Mouse (Mus musculus): ENCODE results near the gene Hes2.

Hes2 gene

DNA sequence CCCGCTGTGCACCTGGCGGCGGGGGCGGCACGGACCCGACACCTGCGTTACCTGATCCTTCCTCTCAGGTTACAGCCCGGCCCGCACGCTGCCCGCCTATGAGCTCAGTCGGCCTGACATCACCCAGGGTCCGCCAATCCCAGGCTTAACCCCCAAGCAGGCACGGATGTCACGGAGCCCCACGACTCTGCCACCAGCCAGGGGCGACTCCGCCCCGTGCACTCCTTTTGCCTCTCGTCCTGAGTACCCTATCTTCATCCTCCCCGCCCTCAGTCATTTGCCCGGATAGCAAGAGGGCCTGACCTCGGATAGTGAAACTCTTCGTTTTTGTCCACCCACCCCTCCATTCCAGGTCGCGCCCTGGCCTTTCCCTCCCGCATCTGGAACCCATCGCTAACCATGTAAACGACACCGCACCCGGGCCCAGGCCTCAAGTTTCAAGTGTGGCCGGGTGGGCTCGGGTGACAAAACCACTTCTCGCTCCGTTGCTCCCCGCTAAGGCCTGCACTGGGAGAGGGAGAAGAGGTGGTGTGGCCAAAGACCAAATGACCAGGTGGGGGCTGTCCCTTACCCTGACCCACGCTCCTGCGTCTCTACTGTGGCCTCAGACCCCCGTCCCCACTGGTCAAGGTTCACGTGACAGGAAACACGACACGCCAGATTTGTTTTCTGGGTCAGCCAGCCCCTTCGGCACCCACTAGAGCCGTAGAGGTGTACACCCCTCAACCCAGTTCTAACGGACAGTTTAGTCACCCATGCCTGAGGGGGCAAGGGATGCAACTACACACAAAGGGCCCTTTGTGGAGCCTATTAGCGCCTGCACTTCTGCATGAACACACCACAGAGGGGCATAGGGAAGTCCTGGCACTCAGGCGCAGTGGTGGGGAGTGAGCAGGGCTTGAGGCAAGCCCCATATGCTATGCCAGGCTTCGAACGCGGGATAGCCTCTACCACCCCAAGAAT lies 26.6 kb upstream of the Hes2 start:
- DNase-seq (ENCODE audit: low read depth) = peak; percentile 55

DNA sequence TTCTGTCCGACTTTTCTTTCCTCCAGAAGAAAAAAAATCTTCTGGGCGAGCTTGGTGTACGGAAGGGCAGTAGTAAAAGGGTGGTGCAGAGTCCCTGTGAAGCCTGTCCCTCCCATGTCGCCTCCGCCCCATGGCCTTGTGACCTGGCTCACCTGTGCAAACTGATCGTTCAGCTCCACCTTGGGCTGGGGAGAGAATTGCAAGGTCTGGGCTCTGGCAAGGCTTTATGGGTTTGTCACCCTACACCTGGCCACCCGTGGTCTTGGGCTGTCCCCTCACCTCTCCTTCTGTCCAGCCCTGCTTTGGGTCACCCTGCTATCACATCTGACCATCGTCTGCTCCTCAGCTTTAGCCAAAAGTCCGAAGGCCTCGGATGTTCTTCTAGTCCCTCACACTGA lies 25.9 kb upstream of the Hes2 start:
- DNase-seq (ENCODE audit: low read depth) = peak; percentile 30

GRCm38 (mm10) chr4:152133213-152133612 lies 25.5 kb upstream of the Hes2 start:
- peak; percentile 21 for DNase-seq (ENCODE audit: low read depth)

GRCm38 (mm10) chr4:152134507-152134906 lies 24.2 kb upstream of the Hes2 start:
- DNase-seq (ENCODE audit: low read depth) = peak; percentile 81

DNA sequence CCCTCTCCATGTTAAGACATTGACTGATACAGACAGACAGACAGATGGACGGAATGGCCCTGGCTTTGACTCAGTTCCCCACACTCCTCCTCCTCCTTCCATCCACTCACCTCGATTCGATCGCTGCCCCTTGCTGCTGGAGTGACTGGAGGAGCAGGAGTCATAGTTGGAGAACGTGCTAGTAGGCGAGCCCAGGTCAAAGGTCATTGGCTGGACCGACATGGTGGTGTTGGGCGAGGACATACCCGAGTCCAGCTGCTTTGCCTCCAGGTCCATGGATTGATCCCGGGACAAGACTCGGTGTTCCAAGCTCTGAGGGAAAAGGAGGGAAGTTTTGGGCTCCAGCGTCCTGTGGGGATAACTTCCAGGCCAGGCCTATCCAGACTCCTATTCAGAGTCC lies 23.3 kb upstream of the Hes2 start:
- DNase-seq (ENCODE audit: low read depth) = no peak

DNA sequence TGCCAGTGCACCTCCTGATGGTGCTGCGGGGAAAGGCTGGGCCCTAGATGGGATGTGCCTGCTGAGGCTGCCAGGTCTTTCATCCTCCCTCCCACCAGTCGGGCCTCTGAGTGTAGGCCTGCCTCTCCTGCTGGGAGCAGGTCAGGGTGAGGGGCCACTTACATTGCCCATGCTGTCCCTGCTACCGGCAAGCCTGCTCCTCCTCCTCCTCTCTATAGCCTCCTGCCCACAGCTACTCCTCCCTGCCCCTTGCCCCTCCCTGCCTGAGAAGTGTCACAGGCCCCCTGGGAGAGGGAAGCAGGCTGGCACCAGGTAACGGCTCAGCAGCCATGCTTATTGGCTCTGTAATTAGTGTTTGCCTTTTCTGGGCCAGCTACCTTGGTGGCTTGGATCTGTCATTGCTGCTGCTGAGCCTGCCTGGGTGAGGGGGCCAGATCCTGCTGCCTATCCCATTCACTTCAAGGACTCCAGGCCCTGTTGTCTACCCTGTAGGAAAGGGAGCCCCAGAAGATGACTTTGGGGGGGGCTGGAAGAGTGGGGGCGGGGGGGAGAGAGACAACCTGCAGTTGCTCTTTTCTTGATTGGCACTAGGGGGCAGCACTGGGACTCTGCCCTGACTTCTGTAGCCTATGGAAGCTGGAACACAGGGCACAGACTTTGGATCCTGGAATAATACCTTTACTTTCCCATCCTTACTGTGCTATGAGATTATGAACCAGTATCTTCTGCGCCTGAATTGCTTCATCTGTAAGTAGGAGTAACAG lies 22.4 kb upstream of the Hes2 start:
- peak; percentile 82 for DNase-seq (ENCODE audit: low read depth)

DNA sequence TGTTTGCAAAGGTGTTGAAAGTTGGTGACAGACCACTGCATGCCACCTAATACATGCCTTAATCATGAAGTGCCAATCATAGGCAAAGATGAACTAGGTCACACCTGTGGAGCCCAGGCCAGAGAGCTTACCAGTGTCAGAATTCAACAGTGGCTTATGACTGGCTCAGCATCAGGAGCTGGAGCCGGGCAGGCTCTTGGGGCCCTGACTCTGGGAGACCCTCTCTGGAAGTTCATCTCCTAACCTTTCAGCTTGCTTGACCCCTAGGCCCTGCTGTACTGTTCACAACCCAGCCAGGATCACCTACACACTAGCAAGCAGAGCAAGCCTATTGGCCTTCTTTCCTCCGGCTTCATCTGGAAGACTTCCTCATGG lies 21.8 kb upstream of the Hes2 start:
- no peak for DNase-seq (ENCODE audit: low read depth)

GRCm38 (mm10) chr4:152138497-152139260 lies 20.0 kb upstream of the Hes2 start:
- DNase-seq (ENCODE audit: low read depth) = peak; percentile 89

DNA sequence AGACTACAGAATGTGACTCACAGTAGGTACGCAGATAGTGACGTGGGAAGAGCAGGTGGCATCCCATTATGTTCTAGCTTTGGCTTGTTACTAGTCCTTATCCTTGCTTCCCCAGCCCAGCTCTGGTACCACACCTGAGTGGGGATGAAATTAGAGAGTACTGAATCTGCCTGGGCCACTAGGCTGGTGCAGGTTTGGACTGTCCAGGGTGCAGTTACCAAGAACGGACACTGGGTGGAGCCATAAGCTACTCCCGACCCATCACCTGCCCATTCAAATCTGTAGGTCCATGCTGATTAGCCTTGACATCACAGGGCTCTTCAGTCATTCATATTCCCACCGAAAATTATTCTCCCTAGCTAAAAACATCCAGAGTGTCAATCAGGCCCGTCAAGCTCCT lies 18.2 kb upstream of the Hes2 start:
- DNase-seq (ENCODE audit: low read depth) = peak; percentile 71

- DNase-seq (ENCODE audit: low read depth) = no peak
These were observed 17.0 kb upstream of the Hes2 start for GRCm38 (mm10) chr4:152141521-152142135.

GRCm38 (mm10) chr4:152143632-152144031 lies 15.0 kb upstream of the Hes2 start:
- DNase-seq (ENCODE audit: low read depth) = no peak

- DNase-seq (ENCODE audit: low read depth) = no peak
These were observed 13.2 kb upstream of the Hes2 start for GRCm38 (mm10) chr4:152145473-152145872.

DNA sequence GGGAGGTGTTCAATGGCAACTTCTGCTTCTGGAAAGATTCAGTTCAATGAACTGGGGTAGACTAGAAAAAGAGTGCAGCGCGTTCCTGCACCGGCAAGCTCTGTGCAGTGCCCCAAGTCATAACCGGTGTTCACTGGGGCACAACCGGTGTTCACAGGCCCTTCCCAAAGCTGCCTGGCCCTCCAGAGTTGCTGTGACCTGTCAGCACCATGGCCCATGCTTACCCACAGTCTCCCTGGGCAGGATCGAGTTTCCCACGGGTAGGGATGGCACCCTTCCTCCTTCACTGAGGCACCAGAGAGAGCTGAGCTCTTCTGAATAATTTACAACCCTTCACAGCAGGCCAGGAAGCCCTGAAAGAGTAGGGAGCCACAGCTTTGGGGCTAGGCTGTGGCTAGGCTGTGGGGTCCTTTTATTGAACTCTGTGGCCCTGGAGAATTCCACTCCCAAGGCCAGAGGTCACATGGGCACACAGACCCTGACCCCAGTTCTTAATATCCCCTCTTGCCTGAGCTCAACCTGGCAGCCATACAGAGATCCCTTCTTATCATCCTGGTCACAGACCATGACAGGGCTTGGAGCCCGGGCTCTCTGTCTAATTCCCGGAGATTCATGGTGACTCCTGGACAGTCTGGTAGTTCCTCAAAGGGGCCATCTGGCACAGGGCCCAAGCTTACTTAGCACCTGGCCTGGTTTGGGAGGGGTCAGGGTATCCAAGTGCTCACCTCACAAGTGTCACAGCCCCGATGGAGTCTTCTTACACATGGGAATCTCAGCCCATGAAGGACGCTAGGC lies 12.4 kb upstream of the Hes2 start:
- DNase-seq (ENCODE audit: low read depth) = no peak

DNA sequence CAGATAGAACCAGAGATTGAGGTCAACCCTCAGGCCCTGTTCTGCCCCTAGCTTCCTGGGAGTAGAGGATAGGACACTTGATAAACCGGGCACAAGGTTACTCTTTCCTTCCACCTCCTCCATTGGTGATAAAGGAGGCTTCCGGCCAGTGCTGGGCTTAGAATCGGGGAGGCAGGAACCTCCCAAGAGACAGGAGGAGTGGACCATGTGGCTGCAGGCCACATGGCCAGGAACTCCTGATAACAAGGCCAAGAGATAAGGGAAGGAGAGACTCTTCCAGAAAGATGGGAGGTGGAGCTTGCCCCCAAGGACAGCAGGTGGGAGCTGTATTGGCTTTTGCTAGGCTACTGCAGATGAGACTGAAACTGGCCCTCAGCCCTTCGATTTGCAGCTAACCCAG lies 8.1 kb upstream of the Hes2 start:
- no peak for DNase-seq (ENCODE audit: low read depth)

DNA sequence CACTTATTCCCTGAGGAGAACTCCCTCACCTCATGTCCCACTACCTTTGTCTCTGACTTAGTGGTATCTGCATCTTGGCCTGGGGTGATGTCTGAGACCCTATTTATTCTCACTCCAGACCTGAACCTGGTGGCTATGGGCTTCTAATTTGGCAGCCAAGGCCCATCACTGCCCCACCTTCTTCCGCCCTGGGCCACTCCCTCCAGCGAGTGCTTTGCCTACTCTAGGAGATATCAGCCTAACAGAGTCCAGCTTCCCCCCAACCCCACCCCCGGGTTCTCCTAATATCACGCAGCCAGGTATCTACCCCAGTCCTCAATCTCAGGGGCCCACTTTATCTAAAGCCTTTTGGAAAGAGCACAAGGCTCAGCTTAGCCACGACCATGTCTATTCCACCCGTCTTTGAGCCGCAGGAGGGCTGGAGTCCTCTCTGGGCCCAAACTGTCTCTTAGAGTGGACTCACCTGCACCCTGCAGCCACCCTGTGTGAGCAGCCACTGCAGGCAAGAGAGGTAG lies 7.2 kb upstream of the Hes2 start:
- DNase-seq (ENCODE audit: low read depth) = no peak

DNA sequence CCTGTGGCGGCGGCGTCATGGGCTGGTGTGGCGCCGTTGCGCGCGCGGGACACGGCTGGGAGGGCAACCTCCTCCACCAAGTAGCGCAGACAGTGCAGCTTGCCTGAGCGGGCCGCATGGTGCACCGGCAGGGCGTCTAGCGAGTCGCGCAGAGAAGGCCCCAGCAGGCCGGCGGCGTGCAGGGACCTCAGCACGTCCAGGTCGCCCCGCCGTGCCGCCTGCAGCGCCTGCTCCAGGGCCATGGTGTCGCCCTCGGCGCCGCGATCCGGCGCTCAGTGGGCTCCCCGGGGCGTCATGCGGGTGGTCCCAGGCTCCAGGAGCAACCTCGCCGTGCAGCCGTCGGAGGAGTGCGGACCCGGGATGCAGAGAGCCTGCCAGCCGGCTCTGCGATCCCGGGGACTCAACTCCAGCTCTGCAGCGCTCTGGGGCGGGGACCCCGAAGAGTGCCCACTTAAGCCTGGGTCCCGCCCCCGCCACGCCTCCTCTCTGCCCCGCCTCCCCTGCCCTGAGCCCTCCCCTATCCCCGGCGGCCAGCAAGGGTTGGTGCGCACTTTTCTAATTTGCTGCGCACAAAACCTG lies 6.6 kb upstream of the Hes2 start, which contains the start of gene Espn:
Espn (minus strand) TSS at position 406 of the 579 bp plus-strand sequence.
- peak; percentile 40 for DNase-seq (ENCODE audit: low read depth)

GRCm38 (mm10) chr4:152153771-152154177 lies 4.9 kb upstream of the Hes2 start:
- peak; percentile 98 for DNase-seq (ENCODE audit: low read depth)

DNA sequence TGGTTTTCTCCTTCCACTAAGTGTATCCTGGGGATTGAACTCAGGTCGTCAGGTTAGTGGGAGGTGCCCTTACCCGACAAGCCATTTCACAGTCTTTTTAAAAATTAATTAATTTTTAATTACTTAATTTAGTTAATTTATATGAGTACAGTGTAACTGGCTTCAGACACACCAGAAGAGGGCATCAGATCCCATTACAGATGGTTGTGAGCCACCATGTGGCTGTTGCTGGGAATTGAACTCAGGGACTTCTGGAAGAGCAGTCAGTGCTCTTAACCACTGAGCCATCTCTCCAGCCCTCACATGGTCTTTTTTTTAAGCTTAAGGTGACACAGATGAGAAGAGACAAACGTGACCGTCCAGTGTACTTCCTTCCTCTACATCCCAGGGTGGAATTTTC lies 3.6 kb upstream of the Hes2 start:
- DNase-seq (ENCODE audit: low read depth) = no peak

GRCm38 (mm10) chr4:152157779-152158584 lies 685 bp upstream of the Hes2 start:
- peak; percentile 83 for DNase-seq (ENCODE audit: low read depth)

- DNase-seq (ENCODE audit: low read depth) = no peak
These were observed 615 bp downstream of the Hes2 start for GRCm38 (mm10) chr4:152159285-152159678.

Measured in naive thymus-derived CD4-positive, alpha-beta T cell, adult 2 months (primary cell).